Mouse (Mus musculus): ENCODE measurements around the gene Mecp2. TPM values are rescaled to one million over a fixed set of nuclear protein-coding genes. Genes with fewer than 3 reads are reported as not detected.
A peak's percentile ranks its signal among the peaks of the same experiment; 100 is the strongest.

Mecp2 gene
- total RNA-seq, 2 experiments from 2014 or later = 7.2 to 8.5 TPM

DNA sequence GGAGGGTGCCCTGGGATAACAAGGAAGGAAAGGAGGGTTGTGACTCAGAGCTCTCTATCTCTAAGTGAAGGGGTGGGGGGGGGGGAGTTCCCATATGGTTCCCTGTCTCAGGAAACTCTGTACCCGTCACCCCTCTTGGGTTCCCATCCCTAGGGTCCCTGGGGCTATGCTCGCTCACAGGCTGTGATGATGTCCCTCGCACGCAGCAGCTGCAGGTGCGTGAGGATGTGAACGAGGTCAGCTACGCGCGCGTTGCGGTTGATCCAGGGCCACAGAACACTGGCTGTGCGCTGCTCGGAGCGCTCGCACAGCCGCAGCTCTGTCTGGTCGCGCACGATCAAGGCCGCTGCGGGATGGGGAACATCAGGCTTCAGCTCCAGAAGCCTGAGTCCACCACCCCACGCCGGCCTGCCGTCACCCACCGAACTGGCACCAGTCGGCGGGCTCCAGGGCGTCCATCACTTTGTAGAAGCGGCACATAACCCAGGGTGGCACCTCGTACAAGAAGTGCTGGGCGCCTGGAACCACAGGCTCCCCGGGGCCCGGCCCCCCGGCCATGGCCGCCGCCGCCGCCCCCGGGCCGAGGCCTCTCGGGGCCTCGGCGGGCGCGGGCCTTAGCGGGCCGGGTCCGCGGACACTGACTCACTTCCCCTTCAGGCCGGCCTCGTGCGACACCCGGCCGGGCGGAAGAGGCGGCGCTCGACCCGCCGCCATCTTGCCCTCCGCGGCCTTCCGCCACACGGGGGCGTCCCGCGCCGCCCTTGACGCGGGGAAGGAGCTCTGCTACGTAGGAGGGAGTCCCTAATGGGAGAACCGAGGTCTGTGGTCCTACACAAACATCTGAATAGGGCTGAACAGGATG is 111.7 kb downstream of the Mecp2 start, which contains the start of gene Irak1:
Gene Irak1, minus strand, starts transcription at position 731 of the 862 bp plus-strand sequence.
- ATAC-seq (replicated peaks; ENCODE audit: low FRiP score, poor library complexity, severe bottlenecking) = peak; percentile 91

DNA sequence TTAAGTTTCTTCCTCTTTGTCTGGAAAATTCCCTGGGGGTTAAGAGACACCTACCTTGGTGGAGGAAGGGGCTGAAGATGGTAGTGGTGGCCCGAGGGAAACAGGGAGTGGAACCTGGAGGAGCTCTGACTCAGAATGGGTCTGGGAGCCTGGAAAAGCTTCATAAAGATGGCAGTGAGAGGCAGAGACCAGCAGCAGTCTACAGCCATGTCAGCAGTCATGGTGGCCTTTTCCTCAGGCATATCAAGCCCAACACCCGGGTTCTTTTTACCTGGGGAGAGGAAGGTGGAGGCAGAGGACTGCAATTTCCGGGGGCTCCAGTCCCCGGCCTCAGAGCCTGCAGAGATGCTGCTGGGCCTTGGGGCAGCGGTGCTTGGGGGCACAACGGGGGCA is 112.4 kb downstream of the Mecp2 start:
- ATAC-seq (replicated peaks; ENCODE audit: low FRiP score, poor library complexity, severe bottlenecking) = no peak

DNA sequence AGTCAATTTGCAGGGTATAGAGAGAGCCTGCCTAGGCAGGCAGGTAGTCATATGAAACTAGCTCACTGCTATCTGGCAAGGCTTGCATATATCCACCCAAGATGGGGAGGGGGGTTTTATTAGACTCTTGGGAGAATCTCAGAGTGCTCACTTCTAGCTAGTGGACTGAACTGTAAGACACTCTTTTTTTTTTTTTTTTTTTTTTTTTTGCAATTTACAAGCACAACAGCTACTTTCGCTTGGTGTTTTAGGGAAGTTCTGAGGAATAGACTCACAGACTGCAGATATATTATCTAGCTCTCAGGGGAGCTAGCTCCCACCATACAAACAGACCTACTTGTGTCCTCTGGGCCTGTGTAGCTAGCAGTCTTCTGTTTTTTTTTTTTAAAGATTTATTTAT is 120.6 kb downstream of the Mecp2 start:
- no peak for ATAC-seq (replicated peaks; ENCODE audit: low FRiP score, poor library complexity, severe bottlenecking)

- no peak for ATAC-seq (replicated peaks; ENCODE audit: low FRiP score, poor library complexity, severe bottlenecking)
Measured at GRCm38 (mm10) chrX:74008063-74008462, 127.1 kb downstream of the Mecp2 start.

GRCm38 (mm10) chrX:74006401-74006800 is 128.8 kb downstream of the Mecp2 start:
- no peak for ATAC-seq (replicated peaks; ENCODE audit: low FRiP score, poor library complexity, severe bottlenecking)

GRCm38 (mm10) chrX:74003644-74004043 is 131.5 kb downstream of the Mecp2 start:
- ATAC-seq (replicated peaks; ENCODE audit: low FRiP score, poor library complexity, severe bottlenecking) = no peak

- ATAC-seq (replicated peaks; ENCODE audit: low FRiP score, poor library complexity, severe bottlenecking) = no peak
Measured at GRCm38 (mm10) chrX:74001024-74001423, 134.1 kb downstream of the Mecp2 start.

- ATAC-seq (replicated peaks; ENCODE audit: low FRiP score, poor library complexity, severe bottlenecking) = peak; percentile 99
Measured at GRCm38 (mm10) chrX:73998911-73999869, 136.0 kb downstream of the Mecp2 start.

GRCm38 (mm10) chrX:73977783-73978182 is 157.4 kb downstream of the Mecp2 start:
- ATAC-seq (replicated peaks; ENCODE audit: low FRiP score, poor library complexity, severe bottlenecking) = no peak

Other genes with a start within 250 kb of the Mecp2 start
- not detected in 2 replicates for gene Avpr2, start 243.3 kb downstream of the Mecp2 start, total RNA-seq (2015; ENCODE audit: low replicate concordance)
- not detected in 2 replicates for gene Avpr2, start 243.3 kb downstream of the Mecp2 start, total RNA-seq (2017; ENCODE audit: low replicate concordance)
- gene L1cam, start 239.3 kb downstream of the Mecp2 start, total RNA-seq (2015; ENCODE audit: low replicate concordance) = 5.2 TPM in 2 replicates
- gene L1cam, start 239.3 kb downstream of the Mecp2 start, total RNA-seq (2017; ENCODE audit: low replicate concordance) = 5.3 and 6.2 TPM in 2 replicates
- 15.5 and 16.3 TPM in 2 replicates for gene Arhgap4, start 213.5 kb downstream of the Mecp2 start, total RNA-seq (2015; ENCODE audit: low replicate concordance)
- gene Arhgap4, start 213.5 kb downstream of the Mecp2 start, total RNA-seq (2017; ENCODE audit: low replicate concordance) = 18.4 and 23.4 TPM in 2 replicates
- gene Naa10, start 213.4 kb downstream of the Mecp2 start, total RNA-seq (2015; ENCODE audit: low replicate concordance) = 10.6 and 26.8 TPM in 2 replicates
- gene Naa10, start 213.4 kb downstream of the Mecp2 start, total RNA-seq (2017; ENCODE audit: low replicate concordance) = 18.1 TPM in 2 replicates
- 7.7 TPM in 1 of 2 replicates, not detected in the other for gene Renbp, start 204.5 kb downstream of the Mecp2 start, total RNA-seq (2015; ENCODE audit: low replicate concordance)
- gene Renbp, start 204.5 kb downstream of the Mecp2 start, total RNA-seq (2017; ENCODE audit: low replicate concordance) = 5.4 and 12.4 TPM in 2 replicates
- gene Hcfc1, start 169.0 kb downstream of the Mecp2 start, total RNA-seq (2015; ENCODE audit: low replicate concordance) = 67.9 and 78.2 TPM in 2 replicates
- 45.2 and 47.4 TPM in 2 replicates for gene Hcfc1, start 169.0 kb downstream of the Mecp2 start, total RNA-seq (2017; ENCODE audit: low replicate concordance)
- 20.4 and 23.2 TPM in 2 replicates for gene Irak1, start 111.4 kb downstream of the Mecp2 start, total RNA-seq (2015; ENCODE audit: low replicate concordance)
- gene Irak1, start 111.4 kb downstream of the Mecp2 start, total RNA-seq (2017; ENCODE audit: low replicate concordance) = 21.8 and 49.6 TPM in 2 replicates
- not detected in 2 replicates for gene Opn1mw, start 7.9 kb downstream of the Mecp2 start, total RNA-seq (2015; ENCODE audit: low replicate concordance)
- gene Opn1mw, start 7.9 kb downstream of the Mecp2 start, total RNA-seq (2017; ENCODE audit: low replicate concordance) = not detected in 2 replicates
- gene Tex28, start 32.5 kb upstream of the Mecp2 start, total RNA-seq (2015; ENCODE audit: low replicate concordance) = not detected in 2 replicates
- gene Tex28, start 32.5 kb upstream of the Mecp2 start, total RNA-seq (2017; ENCODE audit: low replicate concordance) = not detected in 2 replicates
- not detected in 2 replicates for gene Tktl1, start 41.9 kb upstream of the Mecp2 start, total RNA-seq (2015; ENCODE audit: low replicate concordance)
- gene Tktl1, start 41.9 kb upstream of the Mecp2 start, total RNA-seq (2017; ENCODE audit: low replicate concordance) = not detected in 2 replicates
- 103 and 133 TPM in 2 replicates for gene Flna, start 114.5 kb upstream of the Mecp2 start, total RNA-seq (2015; ENCODE audit: low replicate concordance)
- gene Flna, start 114.5 kb upstream of the Mecp2 start, total RNA-seq (2017; ENCODE audit: low replicate concordance) = 189 and 215 TPM in 2 replicates
- gene Emd, start 119.3 kb upstream of the Mecp2 start, total RNA-seq (2015; ENCODE audit: low replicate concordance) = 26.3 and 29.0 TPM in 2 replicates
- gene Emd, start 119.3 kb upstream of the Mecp2 start, total RNA-seq (2017; ENCODE audit: low replicate concordance) = 5.7 and 25.5 TPM in 2 replicates
- 743 and 770 TPM in 2 replicates for gene Rpl10, start 135.4 kb upstream of the Mecp2 start, total RNA-seq (2015; ENCODE audit: low replicate concordance)
- 310 and 397 TPM in 2 replicates for gene Rpl10, start 135.4 kb upstream of the Mecp2 start, total RNA-seq (2017; ENCODE audit: low replicate concordance)
- 11.5 and 29.0 TPM in 2 replicates for gene Taz, start 146.5 kb upstream of the Mecp2 start, total RNA-seq (2015; ENCODE audit: low replicate concordance)
- 7.2 and 24.5 TPM in 2 replicates for gene Taz, start 146.5 kb upstream of the Mecp2 start, total RNA-seq (2017; ENCODE audit: low replicate concordance)
- gene Dnase1l1, start 147.0 kb upstream of the Mecp2 start, total RNA-seq (2015; ENCODE audit: low replicate concordance) = 27.9 and 29.0 TPM in 2 replicates
- gene Dnase1l1, start 147.0 kb upstream of the Mecp2 start, total RNA-seq (2017; ENCODE audit: low replicate concordance) = 17.3 and 29.3 TPM in 2 replicates
- gene Atp6ap1, start 161.7 kb upstream of the Mecp2 start, total RNA-seq (2015; ENCODE audit: low replicate concordance) = 144 and 155 TPM in 2 replicates
- 143 and 265 TPM in 2 replicates for gene Atp6ap1, start 161.7 kb upstream of the Mecp2 start, total RNA-seq (2017; ENCODE audit: low replicate concordance)
- 139 and 145 TPM in 2 replicates for gene Gdi1, start 169.6 kb upstream of the Mecp2 start, total RNA-seq (2015; ENCODE audit: low replicate concordance)
- gene Gdi1, start 169.6 kb upstream of the Mecp2 start, total RNA-seq (2017; ENCODE audit: low replicate concordance) = 60.1 and 128 TPM in 2 replicates
- 16.9 and 18.8 TPM in 2 replicates for gene Fam50a, start 177.7 kb upstream of the Mecp2 start, total RNA-seq (2015; ENCODE audit: low replicate concordance)
- 6.1 and 36.1 TPM in 2 replicates for gene Fam50a, start 177.7 kb upstream of the Mecp2 start, total RNA-seq (2017; ENCODE audit: low replicate concordance)
- gene Plxna3, start 193.7 kb upstream of the Mecp2 start, total RNA-seq (2015; ENCODE audit: low replicate concordance) = 0.42 TPM in 1 of 2 replicates, not detected in the other
- 0.34 and 2.6 TPM in 2 replicates for gene Plxna3, start 193.7 kb upstream of the Mecp2 start, total RNA-seq (2017; ENCODE audit: low replicate concordance)
- gene Lage3, start 218.3 kb upstream of the Mecp2 start, total RNA-seq (2015; ENCODE audit: low replicate concordance) = 4.2 and 10.9 TPM in 2 replicates
- gene Lage3, start 218.3 kb upstream of the Mecp2 start, total RNA-seq (2017; ENCODE audit: low replicate concordance) = 2.4 and 10.9 TPM in 2 replicates
- 4.0 and 15.0 TPM in 2 replicates for gene Ubl4a, start 237.9 kb upstream of the Mecp2 start, total RNA-seq (2015; ENCODE audit: low replicate concordance)
- 3.4 and 6.7 TPM in 2 replicates for gene Ubl4a, start 237.9 kb upstream of the Mecp2 start, total RNA-seq (2017; ENCODE audit: low replicate concordance)
- 1.9 and 2.1 TPM in 2 replicates for gene Slc10a3, start 238.0 kb upstream of the Mecp2 start, total RNA-seq (2015; ENCODE audit: low replicate concordance)
- gene Slc10a3, start 238.0 kb upstream of the Mecp2 start, total RNA-seq (2017; ENCODE audit: low replicate concordance) = 1.8 and 3.0 TPM in 2 replicates